Mouse (Mus musculus): ENCODE results near the gene Gnl1. TPM values are rescaled to one million over a fixed set of nuclear protein-coding genes. Genes with fewer than 3 reads are reported as not detected.
"Not testable (repeated sequence)": the region's sequence is repeated elsewhere in the genome, so short reads cannot be mapped to it uniquely, and the experiment has no call there.

Gene Gnl1
- total RNA-seq, 2 experiments from 2014 or later = 61.1 to 64.2 TPM

DNA sequence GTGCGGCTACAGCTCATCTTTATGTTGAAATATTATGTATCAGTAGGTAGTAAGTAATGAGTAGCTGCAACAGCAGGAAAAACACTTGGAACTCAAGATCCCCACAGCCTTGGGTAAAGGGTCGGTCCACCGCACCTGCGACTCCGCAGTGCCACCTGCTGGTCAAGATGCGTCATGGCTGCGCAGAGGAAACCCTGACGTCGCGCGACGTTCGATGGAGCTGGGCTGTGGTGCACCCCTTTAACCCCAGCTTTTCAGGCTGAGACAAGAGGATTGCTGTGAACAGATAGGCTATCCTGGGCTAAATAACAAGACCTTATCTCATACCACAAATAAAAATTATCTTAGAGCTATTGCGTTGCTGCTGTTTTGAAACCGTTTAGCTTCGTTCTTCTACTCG lies 14.0 kb downstream of the Gnl1 start:
- peak; percentile 46 to 52 for DNase-seq (ENCODE audit: low spot score in 2 of 2)

DNA sequence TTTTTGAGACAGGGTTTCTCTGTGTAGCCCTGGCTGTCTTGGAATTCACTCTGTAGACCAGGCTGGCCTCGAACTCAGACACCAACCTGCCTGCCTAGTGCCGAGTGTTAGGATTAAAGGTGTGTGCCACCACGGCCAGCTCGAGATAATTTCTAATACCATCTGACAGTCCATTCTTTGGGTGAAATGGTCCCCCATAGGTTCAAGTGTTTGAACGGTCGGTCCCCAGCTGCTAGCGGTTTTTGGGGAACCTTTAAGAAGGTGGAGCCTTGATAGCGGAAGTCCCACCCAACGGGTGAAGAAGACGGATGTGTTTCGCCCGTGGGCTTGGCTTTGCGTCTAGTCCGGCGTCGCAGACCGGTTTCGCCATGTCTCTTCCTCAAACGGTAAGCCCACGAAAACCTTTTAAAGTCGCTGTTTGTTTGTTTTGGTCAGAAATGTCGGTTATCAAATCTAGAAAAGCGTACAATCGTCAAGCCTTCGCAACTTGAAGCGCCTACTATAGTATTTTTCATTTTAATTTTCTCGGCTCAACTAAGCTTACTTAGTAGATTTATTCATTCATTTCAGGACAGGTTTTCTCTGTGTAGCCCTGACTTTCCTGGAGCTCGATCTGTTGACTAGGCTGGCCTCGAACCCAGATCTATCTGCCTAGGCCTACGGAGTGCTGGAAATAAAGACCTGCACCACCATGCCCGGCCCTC lies 14.7 kb downstream of the Gnl1 start:
- DNase-seq (ENCODE audit: low spot score in 2 of 2) = peak; percentile 31 to 57

DNA sequence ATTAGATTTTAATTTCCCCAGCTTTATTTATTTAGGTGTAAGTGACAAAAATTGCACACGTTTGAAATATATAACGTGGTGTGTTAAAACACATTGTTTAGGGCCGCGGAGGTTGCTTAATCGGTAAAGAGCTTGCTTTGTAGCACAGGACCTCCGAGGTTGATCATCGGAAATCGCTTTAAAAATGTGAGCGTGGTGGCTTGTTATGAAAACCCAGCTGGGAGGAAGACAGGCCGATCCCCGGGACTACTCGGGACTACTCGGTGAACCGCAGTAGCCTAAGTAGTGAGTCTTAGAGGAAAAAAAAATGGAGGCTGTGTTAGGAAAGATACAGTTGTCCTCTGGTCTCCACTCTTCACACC lies 15.2 kb downstream of the Gnl1 start:
- DNase-seq (ENCODE audit: low spot score in 2 of 2) = no peak

DNA sequence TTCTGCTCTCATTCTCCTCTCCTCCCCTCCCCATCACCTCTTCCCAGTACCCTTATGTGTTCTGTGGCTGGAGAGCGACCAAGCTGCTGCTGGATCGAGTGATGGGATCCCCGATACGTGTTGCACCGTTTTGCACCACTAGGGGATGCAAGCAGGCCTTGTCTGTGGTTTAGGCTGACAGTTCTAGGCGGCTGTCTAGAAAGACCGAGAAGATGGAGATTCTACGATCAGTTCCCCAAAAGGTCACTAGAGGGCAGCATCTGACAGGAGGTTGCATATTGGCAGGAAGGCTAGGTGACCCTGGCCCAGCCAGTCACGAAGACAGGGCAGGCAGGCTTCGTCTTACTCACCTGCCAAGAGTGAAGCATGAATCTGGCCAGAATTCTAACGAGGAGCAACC lies 17.3 kb downstream of the Gnl1 start:
- DNase-seq (ENCODE audit: low spot score in 2 of 2) = peak; percentile 79 to 92

DNA sequence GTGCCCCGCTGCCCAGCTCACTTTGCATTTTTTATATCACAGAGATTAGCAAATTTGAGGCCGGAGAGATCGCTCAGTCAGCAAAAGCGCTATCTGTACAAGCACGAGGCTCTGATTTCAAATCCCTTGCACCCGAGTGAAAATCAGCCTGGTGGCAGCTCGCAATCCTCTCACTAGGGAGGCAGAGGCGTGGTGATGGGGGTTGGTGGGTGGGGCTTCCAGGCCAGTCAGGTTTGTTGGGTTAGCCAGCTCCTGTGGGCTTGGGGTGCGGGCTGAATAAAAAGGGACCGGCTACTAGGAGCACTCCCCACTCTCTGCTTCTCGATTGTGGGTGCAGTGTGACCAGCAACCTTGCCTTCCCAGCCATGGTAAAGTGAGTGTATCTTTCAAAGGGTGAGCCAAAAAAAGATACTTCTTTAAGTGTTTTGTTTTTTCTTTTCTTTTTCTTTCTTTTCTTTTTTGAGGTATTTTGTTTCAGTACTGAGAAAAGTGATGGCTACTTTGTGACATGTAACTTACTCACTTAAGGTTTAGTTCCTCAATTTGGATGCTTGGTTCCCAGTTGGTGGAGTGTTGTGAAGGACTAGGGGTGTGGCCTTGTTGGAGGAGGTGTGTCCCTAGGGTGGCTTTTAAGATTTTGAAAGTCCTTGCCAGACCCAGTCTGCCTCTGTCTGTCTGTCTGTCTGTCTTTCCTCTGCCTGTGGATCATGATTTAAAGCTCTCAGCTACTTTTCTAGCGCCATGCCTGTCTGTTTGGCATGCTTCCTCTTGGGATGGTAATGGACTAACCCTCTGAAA lies 18.3 kb downstream of the Gnl1 start:
- DNase-seq (ENCODE audit: low spot score in 2 of 2) = no peak

DNA sequence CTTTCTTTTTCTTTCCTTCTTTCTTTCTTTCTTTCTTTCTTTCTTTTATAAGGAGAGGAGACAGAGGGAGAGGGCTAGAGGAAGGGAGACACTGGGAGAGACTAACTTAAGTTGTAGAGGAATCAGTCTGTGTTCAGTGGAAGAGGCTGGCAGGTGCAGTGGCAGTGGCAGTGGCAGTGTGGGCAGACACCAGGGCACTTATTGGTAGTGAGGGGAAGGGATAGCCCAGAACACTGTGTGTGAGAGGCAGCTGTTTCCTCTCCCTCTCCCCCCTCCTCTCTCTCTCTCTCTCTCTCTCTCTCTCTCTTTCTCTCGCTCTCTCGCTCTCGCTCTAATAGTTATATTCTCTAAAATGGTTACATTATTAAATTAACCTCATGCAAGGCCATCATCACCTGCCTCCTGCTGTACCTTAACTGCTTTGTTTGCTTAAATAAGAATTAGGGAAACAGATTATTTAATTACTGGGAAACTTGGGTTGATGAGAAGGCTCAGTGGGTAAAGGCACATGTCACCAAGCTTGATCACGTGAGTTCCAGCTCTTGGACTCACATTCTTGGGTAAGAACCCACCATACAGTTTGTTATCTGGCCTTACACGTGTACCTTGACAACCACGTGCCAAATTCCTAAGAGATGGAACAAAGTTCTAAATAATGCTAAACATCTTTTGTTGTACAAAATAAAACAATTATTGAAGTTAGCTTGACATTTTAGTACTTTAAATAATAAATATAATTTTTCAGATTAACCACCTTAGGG lies 19.1 kb downstream of the Gnl1 start:
- DNase-seq (ENCODE audit: low spot score in 2 of 2) = no peak

DNA sequence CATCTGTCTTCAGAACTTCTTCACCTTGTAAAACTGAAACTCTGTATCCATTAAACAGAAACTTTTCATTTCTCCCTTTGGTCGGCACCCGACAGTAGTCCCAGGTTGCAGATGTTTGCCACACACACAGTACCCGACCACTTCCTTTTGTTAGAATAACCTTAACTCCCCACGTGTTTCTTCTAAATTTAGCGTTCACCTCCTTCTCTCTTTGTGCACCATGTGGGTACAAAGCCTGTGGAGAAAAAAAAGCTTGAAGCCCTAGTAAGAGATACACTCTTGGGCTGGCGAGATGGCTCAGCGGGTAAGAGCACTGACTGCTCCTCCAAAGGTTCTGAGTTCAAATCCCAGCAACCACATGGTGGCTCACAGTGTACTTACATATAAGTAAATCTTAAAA lies 19.7 kb downstream of the Gnl1 start:
- DNase-seq (ENCODE audit: low spot score in 2 of 2) = no peak

DNA sequence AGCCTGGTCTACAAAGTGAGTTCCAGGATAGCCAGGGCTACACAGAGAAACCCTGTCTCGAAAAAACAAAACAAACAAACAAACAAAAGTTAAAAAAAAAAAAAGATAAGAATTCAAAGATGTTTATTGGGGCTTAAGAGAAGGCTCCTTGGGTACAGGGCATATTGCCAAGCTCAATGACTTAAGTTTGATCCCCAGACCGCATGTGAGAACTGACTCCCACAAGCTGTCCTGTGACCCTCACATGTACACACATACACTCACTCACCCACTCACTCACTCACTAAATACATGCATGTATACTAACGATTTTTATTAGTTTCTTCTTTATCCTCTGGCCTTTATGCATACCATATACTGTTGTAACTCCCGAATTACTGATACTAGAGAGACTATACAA lies 20.7 kb downstream of the Gnl1 start:
- no peak for DNase-seq (ENCODE audit: low spot score in 2 of 2)

DNA sequence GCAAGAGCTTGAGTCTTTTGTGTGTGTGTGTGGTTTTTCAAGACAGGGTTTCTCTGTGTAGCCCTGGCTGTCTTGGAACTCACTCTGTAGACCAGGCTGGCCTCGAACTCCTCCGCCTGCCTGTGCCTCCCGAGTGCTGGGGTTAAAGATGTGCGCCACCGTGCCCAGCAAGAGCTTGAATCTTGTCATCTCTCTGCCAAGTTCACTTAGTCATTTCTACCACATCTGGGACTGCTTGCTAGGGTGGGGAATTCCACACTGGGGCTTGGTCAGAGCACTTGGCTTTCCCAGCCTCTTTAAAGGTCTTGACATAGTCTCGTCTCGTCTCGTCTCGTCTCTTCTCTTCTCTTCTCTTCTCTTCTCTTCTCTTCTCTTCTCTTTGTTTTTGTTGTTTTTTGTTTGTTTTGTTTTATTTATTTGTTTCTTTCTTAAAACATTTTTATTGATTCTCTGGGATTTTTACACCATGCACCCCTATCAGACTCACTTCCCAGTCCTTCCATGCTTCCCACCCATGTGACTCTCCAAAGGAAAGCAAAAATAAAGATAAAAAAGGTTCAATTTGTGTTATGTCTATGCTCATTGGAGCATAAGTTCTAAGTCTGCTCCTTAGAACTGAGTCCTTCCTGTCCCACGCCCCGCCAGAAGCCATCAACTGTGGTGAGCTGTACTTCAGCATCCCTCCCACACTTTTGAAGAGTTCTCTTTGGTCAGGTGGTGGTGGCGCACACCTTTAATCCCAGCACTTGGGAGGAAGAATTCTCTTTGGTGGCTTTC lies 21.7 kb downstream of the Gnl1 start:
- DNase-seq (ENCODE audit: low spot score in 2 of 2) = no peak

DNA sequence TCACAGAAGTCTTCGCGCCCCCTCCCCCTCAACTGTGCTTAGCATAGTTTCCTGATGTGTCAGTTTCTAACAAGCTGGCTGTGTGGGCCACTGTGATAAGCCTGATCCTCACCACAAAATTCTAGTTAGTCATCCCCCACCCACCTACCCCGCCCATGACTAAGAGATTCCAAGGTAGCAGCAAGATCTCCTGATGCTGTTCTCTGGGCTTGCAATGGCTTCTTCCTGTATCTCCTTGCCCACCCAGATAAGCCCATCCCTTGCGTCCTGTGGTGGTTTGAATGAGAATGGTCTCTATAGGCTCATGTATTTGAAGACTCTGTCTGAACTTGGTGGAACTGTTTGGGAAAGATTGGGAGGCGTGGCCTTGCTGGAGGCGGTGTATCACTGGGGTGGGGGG lies 22.3 kb downstream of the Gnl1 start:
- no peak for DNase-seq (ENCODE audit: low spot score in 2 of 2)

DNA sequence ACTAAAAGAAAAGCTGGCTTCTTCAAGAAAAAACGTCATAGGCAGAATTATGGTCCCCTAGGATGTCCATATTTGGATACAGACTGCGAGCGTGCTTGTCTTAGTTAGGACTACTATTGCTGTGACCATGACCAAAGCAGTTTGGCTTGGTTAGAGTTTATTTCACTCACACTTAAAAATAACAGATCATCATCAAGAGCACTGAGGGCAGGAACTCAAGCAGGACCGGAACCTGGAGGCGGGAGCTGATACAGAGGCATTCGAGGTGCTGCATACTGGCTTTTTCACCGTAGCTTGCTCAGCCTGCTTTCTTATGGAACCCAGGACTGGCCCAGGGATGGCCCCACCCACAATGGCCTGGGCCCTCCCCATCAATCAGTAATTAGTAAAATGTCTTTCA lies 23.7 kb downstream of the Gnl1 start:
- no peak for DNase-seq (ENCODE audit: low spot score in 2 of 2)

DNA sequence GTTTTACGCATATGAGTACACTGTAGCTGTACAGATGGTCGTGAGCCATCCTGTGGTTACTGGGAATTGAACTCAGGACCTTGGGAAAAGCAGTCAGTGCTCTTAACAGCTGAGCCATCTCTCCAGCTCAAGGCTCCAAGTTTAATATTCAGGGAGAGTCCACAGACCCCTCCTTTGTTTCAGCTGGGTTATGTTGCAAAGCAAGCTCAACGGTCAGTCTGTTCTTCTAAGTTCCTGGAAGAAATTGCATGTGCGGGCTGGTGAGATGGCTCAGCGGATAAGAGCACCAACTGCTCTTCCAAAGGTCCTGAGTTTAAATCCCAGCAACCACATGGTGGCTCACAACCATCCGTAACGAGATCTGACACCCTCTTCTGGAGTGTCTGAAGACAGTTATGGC lies 24.8 kb downstream of the Gnl1 start:
- not testable (repeated sequence) for DNase-seq (ENCODE audit: low spot score in 2 of 2)

DNA sequence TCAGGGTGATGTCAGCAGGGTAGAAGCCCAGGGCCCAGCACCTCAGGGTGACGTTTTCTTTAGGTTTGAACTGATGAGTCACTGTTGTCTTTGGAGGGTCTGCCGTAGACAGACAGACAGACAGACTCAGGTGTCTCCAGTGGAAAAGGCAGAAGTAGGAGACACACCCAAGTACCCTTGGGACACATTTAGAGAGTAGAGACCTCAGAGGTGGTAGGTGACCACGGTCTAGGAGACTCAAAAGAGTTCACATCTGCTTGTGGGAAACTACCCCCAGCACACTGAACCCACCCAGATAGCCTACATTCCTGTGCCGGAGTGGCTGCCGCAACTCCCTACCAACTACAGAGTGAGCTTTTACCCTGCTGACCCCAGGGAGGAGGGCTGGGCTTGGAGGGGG lies 35.3 kb downstream of the Gnl1 start:
- no peak for DNase-seq (ENCODE audit: low spot score in 2 of 2)

DNA sequence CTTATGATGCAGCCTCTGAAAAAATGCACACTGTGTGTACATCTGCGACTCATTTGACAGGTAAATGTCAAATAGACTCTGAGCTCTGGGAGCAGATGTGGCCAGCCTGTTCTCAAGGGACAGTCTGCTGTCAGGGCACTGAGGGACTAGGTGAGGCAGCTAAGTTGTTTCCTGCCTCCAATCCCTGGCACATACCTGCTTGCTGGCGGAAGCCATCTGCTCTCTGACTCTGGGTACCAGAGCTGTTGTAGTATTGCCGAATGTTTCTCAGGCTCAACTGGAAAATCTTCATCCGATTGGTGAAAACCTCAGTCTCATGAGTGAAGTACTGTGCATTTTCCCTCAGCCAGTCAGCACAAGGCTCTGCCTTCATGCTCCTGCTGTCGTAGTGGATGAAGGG lies 37.4 kb downstream of the Gnl1 start:
- DNase-seq (ENCODE audit: low spot score in 2 of 2) = no peak

DNA sequence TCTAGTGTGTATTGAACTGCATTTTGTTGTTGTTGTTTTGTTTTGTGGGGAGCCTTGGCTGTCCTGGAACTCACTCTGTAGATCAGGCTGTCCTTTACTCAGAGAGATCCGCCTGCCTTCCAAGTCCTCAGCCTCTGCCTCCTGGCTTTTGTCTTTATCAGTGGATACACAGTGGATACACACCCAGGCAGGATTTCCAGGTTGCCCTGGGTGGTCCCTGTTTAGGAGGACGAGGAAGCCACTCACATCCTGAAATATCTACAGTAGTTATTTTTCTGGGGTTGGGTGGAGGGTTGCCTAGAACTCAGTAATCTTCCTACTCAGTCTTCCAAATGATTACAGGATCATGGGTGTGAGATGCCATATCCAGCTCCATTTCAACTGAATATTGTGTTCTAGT lies 39.3 kb downstream of the Gnl1 start:
- no peak for DNase-seq (ENCODE audit: low spot score in 2 of 2)

DNA sequence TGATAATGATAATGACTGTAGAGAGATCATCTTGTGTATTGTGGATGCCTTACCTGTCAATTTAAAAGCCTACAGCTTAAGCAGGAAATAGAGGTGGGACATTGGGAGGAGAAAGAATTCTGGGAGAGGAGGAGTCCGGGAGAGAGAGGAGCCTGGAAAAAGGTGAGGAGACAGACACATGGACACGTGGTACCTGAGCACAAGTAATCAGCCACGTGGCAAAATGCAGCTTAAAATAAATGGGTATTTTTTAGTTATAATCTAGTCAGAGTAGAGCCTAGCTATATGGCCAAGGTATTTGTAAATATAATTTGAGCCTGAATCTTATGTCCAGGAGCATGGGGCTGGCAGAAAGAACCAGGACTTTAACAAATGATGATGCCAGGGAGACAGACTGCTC lies 39.9 kb downstream of the Gnl1 start:
- no peak for DNase-seq (ENCODE audit: low spot score in 2 of 2)

DNA sequence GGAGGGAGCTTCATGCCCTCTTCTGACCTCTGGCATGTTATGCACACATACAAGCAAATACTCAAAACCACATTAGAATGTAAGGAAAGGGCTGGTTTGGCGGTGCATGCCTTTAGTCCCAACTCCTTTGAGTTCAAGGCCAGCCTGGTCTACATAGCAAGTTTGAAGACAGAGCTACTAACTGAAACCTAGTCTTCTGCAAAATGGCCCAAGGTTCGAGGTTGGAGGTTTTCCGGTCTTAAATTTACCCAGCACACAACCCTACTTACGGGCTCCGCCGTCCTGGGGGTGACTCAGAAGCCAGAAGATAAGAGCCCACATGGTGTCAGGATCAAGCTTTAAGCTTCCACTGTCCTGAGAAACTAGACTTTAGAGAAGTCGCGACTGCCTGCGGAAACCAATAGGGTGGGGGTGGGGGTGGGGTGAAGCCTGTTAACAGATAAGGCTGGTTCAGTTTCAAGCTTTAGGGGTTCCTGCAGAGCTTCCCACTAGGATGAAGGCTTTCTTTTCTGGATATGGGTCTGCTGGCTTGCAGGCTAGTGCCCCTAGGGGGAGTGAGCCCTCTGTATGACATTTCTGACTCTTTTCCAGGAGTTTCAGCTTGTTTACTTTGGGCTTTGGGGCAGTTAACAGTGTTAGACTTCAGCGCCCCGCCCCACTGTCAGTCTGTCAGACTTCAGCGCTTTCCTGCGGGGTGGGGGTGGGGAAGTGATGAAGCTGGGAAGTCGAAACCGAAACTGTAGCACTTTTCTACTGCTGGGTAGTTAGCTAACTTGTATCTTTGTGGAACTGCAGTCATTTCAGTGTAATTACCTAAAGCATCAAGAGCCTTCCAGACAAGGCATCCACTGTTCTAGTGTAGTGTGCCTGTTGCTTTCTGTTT lies 40.8 kb downstream of the Gnl1 start, which contains the start of gene H2-T24:
Gene H2-T24 (minus strand): TSS at position 370 of the 883 bp plus-strand sequence.
- DNase-seq (ENCODE audit: low spot score in 2 of 2) = peak in 1 of 2 experiments; percentile 53

DNA sequence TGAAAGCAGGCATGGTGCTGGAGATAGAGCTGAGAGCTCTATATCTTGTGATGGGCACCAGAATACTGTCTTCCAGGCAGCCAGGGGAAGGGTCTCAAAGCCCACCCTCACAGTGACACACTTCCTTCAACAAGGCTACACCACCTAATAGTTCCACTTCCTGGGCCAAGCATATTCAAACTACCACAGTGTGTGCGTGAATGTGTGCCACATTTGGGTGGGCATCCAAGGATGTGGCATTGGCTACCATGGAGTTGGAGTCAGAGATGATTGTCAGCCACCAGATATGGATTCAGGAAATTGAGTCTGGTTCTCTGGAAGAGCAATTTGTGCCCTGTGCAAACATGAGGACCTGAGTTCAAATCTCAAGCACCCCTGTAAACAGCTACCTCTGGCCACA lies 41.7 kb downstream of the Gnl1 start:
- no peak for DNase-seq (ENCODE audit: low spot score in 2 of 2)

DNA sequence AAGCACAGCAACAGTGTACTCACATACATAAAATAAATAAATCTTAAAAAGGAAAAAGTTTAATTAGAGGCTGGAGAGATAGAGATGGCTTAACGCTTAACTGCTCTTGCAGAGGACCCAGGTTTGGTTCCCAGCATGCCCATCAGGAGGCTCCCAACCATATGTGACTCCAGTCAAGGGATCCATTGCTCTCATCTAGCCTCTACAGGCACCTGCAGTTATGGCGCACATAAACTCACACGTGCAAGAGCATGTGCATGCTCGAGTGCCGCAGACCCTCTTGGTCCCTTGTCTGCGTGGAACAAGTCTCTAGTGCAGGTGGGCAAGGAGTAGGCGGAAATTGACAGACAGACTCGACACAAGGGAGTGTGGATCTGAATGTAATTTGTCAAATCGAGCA lies 42.4 kb downstream of the Gnl1 start:
- no peak for DNase-seq (ENCODE audit: low spot score in 2 of 2)

DNA sequence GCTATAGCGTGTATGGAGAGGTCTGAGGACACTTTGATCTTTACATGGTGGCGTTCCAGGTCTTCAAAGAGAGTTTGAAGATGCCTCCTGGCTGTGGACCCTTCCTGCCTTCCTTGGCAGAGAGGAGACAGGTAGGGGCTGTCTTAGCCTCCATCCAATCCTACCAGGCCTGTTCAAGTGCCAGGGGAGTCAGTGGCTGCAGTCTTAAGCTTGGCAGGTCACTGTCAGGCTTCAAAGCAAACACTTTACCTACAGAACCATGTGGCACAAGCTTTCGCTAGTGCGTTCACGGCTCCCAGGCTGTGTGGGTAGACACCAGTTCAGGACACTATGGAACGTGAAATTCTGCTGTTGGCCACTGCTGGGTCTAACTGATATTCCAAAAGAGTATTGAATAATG lies 43.3 kb downstream of the Gnl1 start:
- no peak for DNase-seq (ENCODE audit: low spot score in 2 of 2)
